Mouse (Mus musculus): ENCODE measurements around the gene Cyb561d1.
"Not testable (repeated sequence)": the region's sequence is repeated elsewhere in the genome, so short reads cannot be mapped to it uniquely, and the experiment has no call there.

Gene Cyb561d1

GRCm38 (mm10) chr3:108200329-108201323 is at the start of gene Cyb561d1:
Gene Cyb561d1, minus strand, starts transcription at chr3:108201212.
- peak; percentile 97 for DNase-seq

GRCm38 (mm10) chr3:108246857-108247256 is 45.8 kb upstream of the Cyb561d1 start:
- no peak for DNase-seq

GRCm38 (mm10) chr3:108241243-108241839 is 40.3 kb upstream of the Cyb561d1 start:
- no peak for DNase-seq

- DNase-seq = not testable (repeated sequence)
Measured at GRCm38 (mm10) chr3:108237474-108238102, 36.6 kb upstream of the Cyb561d1 start.

GRCm38 (mm10) chr3:108231646-108232045 is 30.6 kb upstream of the Cyb561d1 start:
- no peak for DNase-seq

GRCm38 (mm10) chr3:108227521-108227920 is 26.5 kb upstream of the Cyb561d1 start:
- DNase-seq = no peak

DNA sequence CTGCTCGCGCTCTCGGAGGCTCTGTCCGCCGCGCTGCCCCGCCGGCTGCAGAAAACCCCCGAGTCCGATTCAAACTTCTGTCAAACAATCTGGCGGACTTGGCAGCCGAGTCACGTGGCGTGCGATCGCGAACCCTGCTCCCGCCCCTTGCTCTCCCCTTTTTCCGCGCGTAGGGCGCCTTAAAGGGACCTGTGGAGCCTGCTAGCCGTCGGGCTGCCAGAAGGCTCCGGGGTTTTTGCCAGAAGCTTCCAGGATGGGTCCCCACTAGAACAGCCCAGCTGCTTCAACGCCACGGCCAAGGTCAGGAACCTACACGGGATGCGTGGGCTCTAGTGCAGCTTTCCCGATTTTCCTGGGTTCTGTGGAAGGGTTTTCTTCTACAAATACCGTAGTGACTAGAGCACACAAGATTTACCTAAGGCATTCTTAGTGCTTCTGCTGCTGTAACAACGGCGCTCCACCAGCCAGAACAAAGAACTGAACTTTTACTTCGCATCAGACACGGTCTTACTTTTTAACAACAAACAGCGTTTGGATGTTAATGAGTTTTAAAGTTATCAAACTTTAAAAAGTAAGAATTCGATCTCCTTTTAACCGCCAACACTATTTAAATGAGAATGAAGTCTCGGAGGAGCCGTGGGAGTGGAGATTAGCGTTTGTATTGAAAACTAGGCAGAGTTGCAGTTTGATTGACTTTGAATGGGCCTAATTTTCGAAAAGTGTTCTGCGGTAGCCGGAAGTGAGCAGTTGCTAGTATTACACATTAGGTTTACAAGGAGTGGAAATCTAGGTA is 25.7 kb upstream of the Cyb561d1 start, which contains the start of gene Sypl2:
TSS of gene Sypl2 (minus strand) at position 91 of the 793 bp plus-strand sequence.
- peak; percentile 82 for DNase-seq

GRCm38 (mm10) chr3:108225711-108226557 is 24.9 kb upstream of the Cyb561d1 start:
- DNase-seq = peak; percentile 65

GRCm38 (mm10) chr3:108220661-108221060 is 19.6 kb upstream of the Cyb561d1 start:
- DNase-seq = no peak

GRCm38 (mm10) chr3:108214734-108215133 is 13.7 kb upstream of the Cyb561d1 start:
- DNase-seq = peak; percentile 68

- DNase-seq = no peak
Measured at GRCm38 (mm10) chr3:108212406-108212805, 11.4 kb upstream of the Cyb561d1 start.

- no peak for DNase-seq
Measured at GRCm38 (mm10) chr3:108211845-108212244, 10.8 kb upstream of the Cyb561d1 start.

- peak; percentile 70 for DNase-seq
Measured at GRCm38 (mm10) chr3:108210771-108211139, 9.7 kb upstream of the Cyb561d1 start, which contains the start of gene Atxn7l2. Gene Atxn7l2, minus strand, starts transcription at chr3:108210934.

- DNase-seq = peak; percentile 96
Measured at GRCm38 (mm10) chr3:108209946-108210770, 9.1 kb upstream of the Cyb561d1 start.

- DNase-seq = no peak
Measured at GRCm38 (mm10) chr3:108209536-108209935, 8.5 kb upstream of the Cyb561d1 start.

GRCm38 (mm10) chr3:108209001-108209400 is 8.0 kb upstream of the Cyb561d1 start:
- no peak for DNase-seq

DNA sequence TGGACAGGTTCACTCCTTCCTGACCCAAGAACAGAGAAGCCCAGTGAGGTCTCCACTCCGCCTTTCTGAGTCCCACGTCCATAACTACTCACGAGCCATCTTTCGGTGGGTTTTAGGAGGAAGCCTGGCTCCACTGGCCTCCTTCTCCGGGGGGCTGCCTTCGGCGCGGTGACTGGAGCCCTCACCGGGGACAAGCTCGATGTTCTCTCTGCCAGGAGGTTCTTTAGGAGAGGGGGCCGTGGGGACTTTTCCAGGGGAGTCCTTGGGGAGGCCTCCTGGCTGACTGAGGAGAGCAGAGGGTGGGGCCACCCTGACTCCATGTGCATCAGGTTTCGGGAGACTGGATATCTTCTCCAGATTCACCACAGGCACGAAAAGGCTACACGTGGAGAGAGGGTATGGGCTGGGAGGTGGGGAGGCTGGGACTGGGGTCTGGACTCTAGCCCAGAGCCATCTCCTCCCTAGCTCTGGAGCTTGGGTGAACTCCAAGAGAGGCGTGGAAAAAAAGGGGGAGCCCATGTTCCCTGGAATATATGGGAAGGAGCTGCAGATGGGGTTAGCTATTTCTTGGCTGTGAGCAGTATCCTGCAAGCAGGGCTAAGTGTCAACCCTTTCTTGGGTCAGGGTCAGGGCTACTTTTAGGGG is 5.8 kb upstream of the Cyb561d1 start:
- peak; percentile 69 for DNase-seq

DNA sequence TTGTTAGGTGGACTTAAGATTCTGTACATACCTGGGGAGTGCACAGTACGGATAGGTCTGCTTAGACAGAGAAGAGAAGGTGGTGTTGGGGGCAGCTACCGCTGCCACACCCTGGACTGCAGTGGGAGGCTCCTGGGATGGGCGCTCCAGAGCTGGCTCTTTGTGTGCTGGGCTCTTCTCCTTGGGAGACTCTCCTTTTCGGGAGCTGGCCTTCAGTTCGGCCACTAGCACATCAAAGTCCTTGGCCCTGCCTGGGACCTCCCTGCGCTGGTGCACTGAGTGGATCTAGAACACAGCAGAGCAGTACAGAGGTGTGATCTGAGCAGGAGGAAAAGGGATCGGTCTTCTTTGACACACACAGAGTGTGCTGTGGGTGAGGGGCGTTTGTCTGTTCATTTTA is 4.6 kb upstream of the Cyb561d1 start:
- DNase-seq = no peak

- DNase-seq = no peak
Measured at GRCm38 (mm10) chr3:108204470-108204869, 3.5 kb upstream of the Cyb561d1 start.
